Mouse (Mus musculus) ES-E14 (cell line): ENCODE measurements around the gene Snapc5.

Experiments used
- CHD2 ChIP-seq: IDR thresholded peaks from 2 replicates; pipeline ENCODE4 v1.6.1; 2014; ENCODE audit warnings: mild to moderate bottlenecking, low read depth, low read length, inconsistent platforms
- HCFC1 ChIP-seq: IDR thresholded peaks from 2 replicates; pipeline ENCODE4 v1.6.1; 2012; ENCODE audit warnings: low read length, inconsistent platforms, borderline replicate concordance; ENCODE audit not compliant: insufficient read depth
- MAFK ChIP-seq: IDR thresholded peaks from 2 replicates; pipeline ENCODE4 v1.6.1; 2014; ENCODE audit warnings: mild to moderate bottlenecking, low read depth, low read length, inconsistent platforms; ENCODE audit not compliant: insufficient read depth
- ZC3H11A ChIP-seq: IDR thresholded peaks from 2 replicates; pipeline ENCODE4 v1.6.1; 2012; ENCODE audit warnings: low read depth, mild to moderate bottlenecking, inconsistent platforms, low read length, borderline replicate concordance
- ZNF384 ChIP-seq: IDR thresholded peaks from 2 replicates; pipeline ENCODE4 v1.6.1; 2012; ENCODE audit warnings: low read depth, low read length, inconsistent platforms

DNA sequence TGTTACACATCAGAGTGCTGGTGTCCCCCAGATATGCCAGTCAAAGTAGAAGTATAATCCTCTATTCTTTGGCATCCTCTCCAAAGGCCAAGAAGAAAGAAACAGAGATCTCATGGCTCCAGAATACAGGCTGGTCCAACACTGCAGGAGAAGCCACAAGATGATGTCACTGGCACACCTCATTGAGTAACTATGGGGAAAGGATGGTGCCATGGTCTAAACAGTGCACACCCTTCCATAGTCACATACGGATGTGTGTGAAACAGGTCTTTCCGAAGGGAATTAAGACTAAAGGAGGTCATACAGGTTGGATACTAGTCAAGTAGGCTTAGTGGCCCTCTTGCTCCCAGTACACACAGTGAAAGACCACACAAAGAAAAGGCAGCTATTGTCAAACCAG is 37.6 kb downstream of the Snapc5 start:
- no peak for TF ChIP-seq ZNF384
- TF ChIP-seq CHD2: no peak
- TF ChIP-seq ZC3H11A: no peak
- no peak for TF ChIP-seq HCFC1
- TF ChIP-seq MAFK: no peak
